In genomic region chr16:52095643-52096042, GRCm38 (mm10) we compare ENCODE assay signal across 12 mouse cellular contexts.
DNase-seq lines count a peak whose midpoint lies in the region; ATAC-seq and TF ChIP-seq lines count a peak whose summit lies in the region.
"Had no signal": no experiment of that assay in that cellular context is flagged by ENCODE, and none has a peak within 500 bp of the region (broad histone marks: within the 10 kb centered on the region; RNA-seq: fewer than 3 reads in every experiment).

No protein-coding gene starts in this region.

- H3K4me1 ChIP-seq in embryonic fibroblast, embryonic 13.5 days (ENCODE audit: control insufficient read depth, insufficient read depth, low read length), result peaks cover 19% of the 10 kb centered on the region
- peaks cover 56% of the 10 kb centered on the region for H3K4me1 ChIP-seq in heart, postnatal 0 days (ENCODE audit: control insufficient read depth, insufficient read depth)

- intact Hi-C loops in gastrocnemius, adult 2 months (cut with DNase I), result no loop called here

- TF ChIP-seq POLR2A in embryonic fibroblast, embryonic 13.5 days (IDR thresholded peaks at IDR 0.05; ENCODE audit: low read depth, low read length), result no peak

- H3K9me3 ChIP-seq in heart, postnatal 0 days (replicated peaks; ENCODE audit: control insufficient read depth, low read length), result no peaks in the 10 kb centered on the region
- H3K9me3 ChIP-seq: embryonic facial prominence, embryonic 15.5 days; hindbrain, embryonic 12.5 days; limb, embryonic 15.5 days had no signal

- H3K4me2 ChIP-seq in heart, postnatal 0 days (ENCODE audit: low read depth, low read length), result no peak overlapping the region
- H3K4me2 ChIP-seq: embryonic facial prominence, embryonic 15.5 days; hindbrain, embryonic 12.5 days; limb, embryonic 15.5 days had no signal

- no peak for TF ChIP-seq EP300 in heart, postnatal 0 days (IDR thresholded peaks at IDR 0.05; ENCODE audit: low read depth)

- H3K27me3 ChIP-seq in heart, postnatal 0 days (ENCODE audit: control insufficient read depth, insufficient read depth, low read length), result no peaks in the 10 kb centered on the region
- H3K27me3 ChIP-seq: embryonic facial prominence, embryonic 15.5 days; hindbrain, embryonic 12.5 days; limb, embryonic 15.5 days had no signal

- peak; percentile 62 for DNase-seq in gastrocnemius, adult 2 months
- no peak for DNase-seq in gastrocnemius, postnatal 10 days
- peak; percentile 63 for DNase-seq in heart, postnatal 0 days (ENCODE audit: low spot score)
- DNase-seq in spleen, postnatal 10 days (ENCODE audit: low spot score in 2 of 2), result no peak
- DNase-seq in cerebellum, postnatal 36 days, result no peak
- DNase-seq in left cerebral cortex, adult 9 months (ENCODE audit: low spot score in 2 of 2), result no peak

- no peak overlapping the region for H3K9ac ChIP-seq in heart, postnatal 0 days (replicated peaks; ENCODE audit: low read depth, low read length)
- H3K9ac ChIP-seq: embryonic facial prominence, embryonic 15.5 days; hindbrain, embryonic 12.5 days; limb, embryonic 15.5 days had no signal

- H3K27ac ChIP-seq in gastrocnemius, adult 2 months, result peak overlapping the region; percentile 83
- peak overlapping the region; percentile 41 for H3K27ac ChIP-seq in embryonic fibroblast, embryonic 13.5 days (ENCODE audit: insufficient read depth, low read length)
- peak overlapping the region; percentile 74 for H3K27ac ChIP-seq in heart, postnatal 0 days (ENCODE audit: low read depth)
- H3K27ac ChIP-seq: embryonic facial prominence, embryonic 15.5 days; hindbrain, embryonic 12.5 days; limb, embryonic 15.5 days had no signal

- H3K36me3 ChIP-seq in heart, postnatal 0 days (replicated peaks; ENCODE audit: control insufficient read depth, insufficient read depth, low read length), result no peaks in the 10 kb centered on the region
- H3K36me3 ChIP-seq: embryonic facial prominence, embryonic 15.5 days; limb, embryonic 15.5 days had no signal

- WGBS in heart, postnatal 0 days, result 15% methylated on average over 3 of the region's 3 CpGs

- no peak overlapping the region for H3K4me3 ChIP-seq in gastrocnemius, adult 2 months
- H3K4me3 ChIP-seq in embryonic fibroblast, embryonic 13.5 days (ENCODE audit: insufficient read depth, low read length), result no peak overlapping the region
- H3K4me3 ChIP-seq in heart, postnatal 0 days (ENCODE audit: low read depth, low read length), result no peak overlapping the region
- H3K4me3 ChIP-seq: embryonic facial prominence, embryonic 15.5 days; hindbrain, embryonic 12.5 days; limb, embryonic 15.5 days had no signal

- peak; percentile 54; the same call in 1 of the 2 replicates for ATAC-seq in heart, postnatal 0 days (ENCODE audit: insufficient read depth, low read depth)
- 0 out of 2 replicates have a peak, but pooled peaks have one; percentile 15 for ATAC-seq in monocyte, adult 5-6 weeks (replicated peaks; ENCODE audit: insufficient number of reproducible peaks, low FRiP score, low TSS enrichment, poor library complexity, severe bottlenecking)
- ATAC-seq: midbrain, embryonic 16.5 days had no signal

- TF ChIP-seq CTCF in gastrocnemius, adult 2 months (IDR thresholded peaks at IDR 0.05), result no peak
- TF ChIP-seq CTCF in embryonic fibroblast, embryonic 13.5 days (IDR thresholded peaks at IDR 0.05; ENCODE audit: borderline replicate concordance, insufficient read depth, low read length), result no peak
- no peak for TF ChIP-seq CTCF in heart, postnatal 0 days (IDR thresholded peaks at IDR 0.05; ENCODE audit: low read depth)

Comparison
In these comparisons a context has a peak if more than half of its experiments do, and no peak if none do; other contexts are left out.
1. DNase-seq: peak in gastrocnemius, adult 2 months (single experiment) and heart, postnatal 0 days (single experiment); none in gastrocnemius, postnatal 10 days (single experiment), spleen, postnatal 10 days (0 of 2), cerebellum, postnatal 36 days (0 of 2) and left cerebral cortex, adult 9 months (0 of 2).
2. Peak in every context shown above with its lines, with median percentiles within 50 percentile points of each other: H3K27ac ChIP-seq.